Mouse (Mus musculus): ENCODE data around the gene 0610040J01Rik. TPM values are rescaled to one million over a fixed set of nuclear protein-coding genes. Genes with fewer than 3 reads are reported as not detected.
"Not testable (repeated sequence)": the region's sequence is repeated elsewhere in the genome, so short reads cannot be mapped to it uniquely, and the experiment has no call there.

The 0610040J01Rik gene
- polyA plus RNA-seq, 1 experiment from 2014 or later, result 11.8 TPM

DNA sequence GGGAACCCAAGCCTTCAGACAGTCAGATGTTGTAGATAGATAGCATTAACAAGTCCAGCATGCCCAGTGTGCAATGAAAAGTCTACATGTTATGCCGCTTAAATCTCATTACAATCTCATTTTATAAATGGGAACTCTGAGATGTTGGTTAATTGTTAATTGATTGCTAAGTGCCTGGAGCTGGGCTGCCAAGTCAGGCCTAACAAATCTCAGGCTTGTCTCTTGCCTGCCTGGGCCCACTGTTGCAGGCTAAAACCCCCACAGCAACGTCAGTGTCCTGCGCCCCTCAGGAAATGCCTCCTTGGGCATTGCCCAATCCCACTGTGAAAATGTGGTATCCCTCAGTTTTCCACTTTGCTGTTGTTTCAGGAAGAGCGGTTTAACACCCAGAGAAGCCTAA, 63.9 kb downstream of the 0610040J01Rik start:
- Histone ChIP-seq H3K4me1 (replicated peaks; ENCODE audit: control insufficient read depth, insufficient read depth, low read length) (no peaks in the 10 kb centered on the region), H3K9ac (ENCODE audit: low read depth, low read length) (no peak overlapping the region), H3K4me2 (no peak overlapping the region), H3K27ac (ENCODE audit: low read depth, low read length) (no peak overlapping the region), H3K9me3 (ENCODE audit: control insufficient read depth, low read length) (no peaks in the 10 kb centered on the region), H3K27me3 (replicated peaks; ENCODE audit: control insufficient read depth, insufficient read depth, low read length) (no peaks in the 10 kb centered on the region), H3K36me3 (ENCODE audit: control insufficient read depth, insufficient read depth, low read length) (no peaks in the 10 kb centered on the region), H3K4me3 (ENCODE audit: low read depth, low read length) (no peak overlapping the region)
- ATAC-seq (replicated peaks; ENCODE audit: low FRiP score) (no peak), DNase-seq (ENCODE audit: low spot score) (no peak)
- WGBS, result 86% methylated on average over 4 of the region's 4 CpGs

- no peaks in the 10 kb centered on the region for H3K4me1 ChIP-seq (replicated peaks; ENCODE audit: control insufficient read depth, insufficient read depth, low read length)
- no peak overlapping the region for H3K9ac ChIP-seq (ENCODE audit: low read depth, low read length)
- no peaks in the 10 kb centered on the region for H3K36me3 ChIP-seq (ENCODE audit: control insufficient read depth, insufficient read depth, low read length)
- H3K9me3 ChIP-seq (ENCODE audit: control insufficient read depth, low read length), result no peaks in the 10 kb centered on the region
- no peak for ATAC-seq (replicated peaks; ENCODE audit: low FRiP score)
- H3K27ac ChIP-seq (ENCODE audit: low read depth, low read length), result no peak overlapping the region
- DNase-seq (ENCODE audit: low spot score), result no peak
- WGBS, result 80% methylated on average over 10 of the region's 10 CpGs
- no peak overlapping the region for H3K4me3 ChIP-seq (ENCODE audit: low read depth, low read length)
- no peaks in the 10 kb centered on the region for H3K27me3 ChIP-seq (replicated peaks; ENCODE audit: control insufficient read depth, insufficient read depth, low read length)
- H3K4me2 ChIP-seq, result no peak overlapping the region
Measured at GRCm38 (mm10) chr5:63879026-63879425, 66.9 kb downstream of the 0610040J01Rik start.

DNA sequence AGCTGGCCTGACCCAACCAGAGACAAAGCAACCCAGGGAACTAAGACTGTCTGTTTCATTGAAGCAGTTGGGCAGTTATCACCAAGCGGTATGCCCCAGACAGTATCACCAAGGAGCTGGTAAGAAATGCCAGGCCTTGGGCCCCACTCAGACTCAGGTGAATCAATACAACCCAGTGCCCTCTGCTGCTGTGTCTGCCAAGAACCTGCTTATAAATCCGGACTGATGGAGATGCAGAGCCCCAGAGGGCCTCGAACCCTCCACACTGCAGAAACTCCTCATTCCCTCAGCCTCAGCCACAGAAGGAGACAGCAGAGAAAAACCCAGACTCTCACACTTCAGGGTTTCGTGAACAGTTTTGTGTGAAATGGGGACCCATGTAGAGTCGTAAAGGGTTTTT, 74.1 kb downstream of the 0610040J01Rik start:
- Histone ChIP-seq H3K4me3 (ENCODE audit: low read depth, low read length) (no peak overlapping the region), H3K9me3 (ENCODE audit: control insufficient read depth, low read length) (no peaks in the 10 kb centered on the region), H3K4me1 (replicated peaks; ENCODE audit: control insufficient read depth, insufficient read depth, low read length) (no peaks in the 10 kb centered on the region), H3K36me3 (ENCODE audit: control insufficient read depth, insufficient read depth, low read length) (no peaks in the 10 kb centered on the region), H3K9ac (ENCODE audit: low read depth, low read length) (no peak overlapping the region), H3K4me2 (no peak overlapping the region), H3K27me3 (replicated peaks; ENCODE audit: control insufficient read depth, insufficient read depth, low read length) (no peaks in the 10 kb centered on the region), H3K27ac (ENCODE audit: low read depth, low read length) (no peak overlapping the region)
- DNase-seq (ENCODE audit: low spot score), result no peak
- no peak for ATAC-seq (replicated peaks; ENCODE audit: low FRiP score)
- 84% methylated on average over 5 of the region's 5 CpGs for WGBS

GRCm38 (mm10) chr5:63886709-63887108, 74.5 kb downstream of the 0610040J01Rik start:
- ATAC-seq (replicated peaks; ENCODE audit: low FRiP score) (no peak), DNase-seq (ENCODE audit: low spot score) (no peak)
- no peaks in the 10 kb centered on the region for H3K4me1 ChIP-seq (replicated peaks; ENCODE audit: control insufficient read depth, insufficient read depth, low read length)
- H3K27ac ChIP-seq (ENCODE audit: low read depth, low read length), result no peak overlapping the region
- H3K27me3 ChIP-seq (replicated peaks; ENCODE audit: control insufficient read depth, insufficient read depth, low read length), result no peaks in the 10 kb centered on the region
- no peaks in the 10 kb centered on the region for H3K36me3 ChIP-seq (ENCODE audit: control insufficient read depth, insufficient read depth, low read length)
- no peaks in the 10 kb centered on the region for H3K9me3 ChIP-seq (ENCODE audit: control insufficient read depth, low read length)
- H3K4me3 ChIP-seq (ENCODE audit: low read depth, low read length), result no peak overlapping the region
- H3K4me2 ChIP-seq, result no peak overlapping the region
- H3K9ac ChIP-seq (ENCODE audit: low read depth, low read length), result no peak overlapping the region
- 27% methylated on average over 6 of the region's 6 CpGs for WGBS

DNA sequence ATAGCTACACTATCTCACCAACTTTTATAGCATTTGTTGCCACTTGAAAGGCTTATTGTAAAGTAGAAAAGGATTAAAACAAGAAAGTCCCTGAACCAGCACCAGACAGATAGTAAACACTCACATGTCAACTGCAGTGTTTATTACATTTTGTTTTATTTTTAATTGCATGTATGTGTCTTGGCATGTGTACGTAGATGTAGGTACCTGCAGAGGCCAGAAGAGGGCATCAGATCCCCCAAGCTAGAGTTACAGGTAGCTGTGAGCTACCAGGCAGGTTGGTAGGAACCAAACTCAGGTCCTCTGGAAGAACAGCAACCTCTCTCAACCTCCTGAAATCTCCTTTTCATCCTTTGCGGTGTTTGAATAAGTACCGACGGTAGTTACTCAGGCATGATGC, 74.9 kb downstream of the 0610040J01Rik start:
- Histone ChIP-seq H3K27ac (ENCODE audit: low read depth, low read length) (no peak overlapping the region), H3K27me3 (replicated peaks; ENCODE audit: control insufficient read depth, insufficient read depth, low read length) (no peaks in the 10 kb centered on the region), H3K36me3 (ENCODE audit: control insufficient read depth, insufficient read depth, low read length) (no peaks in the 10 kb centered on the region), H3K9me3 (ENCODE audit: control insufficient read depth, low read length) (no peaks in the 10 kb centered on the region), H3K4me2 (no peak overlapping the region), H3K4me3 (ENCODE audit: low read depth, low read length) (no peak overlapping the region), H3K4me1 (replicated peaks; ENCODE audit: control insufficient read depth, insufficient read depth, low read length) (no peaks in the 10 kb centered on the region), H3K9ac (ENCODE audit: low read depth, low read length) (no peak overlapping the region)
- ATAC-seq (replicated peaks; ENCODE audit: low FRiP score) (no peak), DNase-seq (ENCODE audit: low spot score) (no peak)
- WGBS, result 94% methylated on average over 4 of the region's 4 CpGs

DNA sequence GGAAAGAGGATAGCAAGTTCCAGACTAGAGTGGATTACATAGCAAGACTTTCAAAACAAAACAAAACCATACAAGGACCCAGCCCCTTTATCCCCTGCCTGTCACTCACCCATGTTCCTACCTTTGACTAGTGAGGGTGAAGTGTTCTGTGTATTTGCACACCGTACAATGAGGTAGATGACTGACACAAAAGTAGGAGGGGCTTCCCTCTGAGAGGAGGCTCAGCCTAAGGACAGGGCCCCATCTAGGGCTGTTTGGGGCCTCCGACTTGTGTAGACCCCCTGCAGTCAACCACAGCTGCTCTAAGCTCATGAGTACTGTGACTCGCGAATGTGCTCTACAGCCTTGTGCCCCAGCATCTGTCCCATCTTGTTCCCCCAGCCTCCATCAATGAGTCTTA, 79.1 kb downstream of the 0610040J01Rik start:
- H3K27me3 ChIP-seq (replicated peaks; ENCODE audit: control insufficient read depth, insufficient read depth, low read length), result no peaks in the 10 kb centered on the region
- no peak overlapping the region for H3K9ac ChIP-seq (ENCODE audit: low read depth, low read length)
- no peak overlapping the region for H3K4me3 ChIP-seq (ENCODE audit: low read depth, low read length)
- H3K27ac ChIP-seq (ENCODE audit: low read depth, low read length), result no peak overlapping the region
- H3K4me1 ChIP-seq (replicated peaks; ENCODE audit: control insufficient read depth, insufficient read depth, low read length), result no peaks in the 10 kb centered on the region; the same call in 1 of the 2 replicates
- H3K4me2 ChIP-seq, result no peak overlapping the region
- WGBS, result 82% methylated on average over 4 of the region's 4 CpGs
- H3K36me3 ChIP-seq (ENCODE audit: control insufficient read depth, insufficient read depth, low read length), result no peaks in the 10 kb centered on the region
- H3K9me3 ChIP-seq (ENCODE audit: control insufficient read depth, low read length), result no peaks in the 10 kb centered on the region
- ATAC-seq (replicated peaks; ENCODE audit: low FRiP score), result no peak
- DNase-seq (ENCODE audit: low spot score), result no peak

DNA sequence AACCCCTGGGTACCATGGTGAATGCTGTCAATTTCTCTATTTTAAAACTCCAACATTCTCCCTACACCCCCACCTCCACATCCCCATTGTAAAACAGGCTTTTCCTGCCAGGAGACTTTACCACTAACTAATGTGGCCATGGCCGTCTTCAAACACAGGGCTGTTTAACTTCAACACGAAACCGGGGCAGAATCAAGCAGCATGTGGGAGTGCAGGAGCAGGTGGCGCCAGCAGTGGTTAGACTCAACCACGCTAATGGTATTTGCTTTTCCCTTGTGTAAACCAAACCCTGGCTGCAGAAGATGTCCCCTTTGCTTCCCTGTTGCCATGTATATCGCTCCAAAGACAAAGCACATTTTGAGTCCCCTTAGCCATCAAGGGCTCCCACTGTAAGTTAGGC, 79.7 kb downstream of the 0610040J01Rik start:
- no peaks in the 10 kb centered on the region for H3K27me3 ChIP-seq (replicated peaks; ENCODE audit: control insufficient read depth, insufficient read depth, low read length)
- no peak overlapping the region for H3K4me3 ChIP-seq (ENCODE audit: low read depth, low read length)
- DNase-seq (ENCODE audit: low spot score), result no peak
- H3K9ac ChIP-seq (ENCODE audit: low read depth, low read length), result no peak overlapping the region
- no peak for ATAC-seq (replicated peaks; ENCODE audit: low FRiP score)
- WGBS, result 72% methylated on average over 6 of the region's 6 CpGs
- no peak overlapping the region for H3K4me2 ChIP-seq
- no peaks in the 10 kb centered on the region for H3K9me3 ChIP-seq (ENCODE audit: control insufficient read depth, low read length)
- no peak overlapping the region for H3K27ac ChIP-seq (ENCODE audit: low read depth, low read length)
- no peaks in the 10 kb centered on the region; the same call in 1 of the 2 replicates for H3K4me1 ChIP-seq (replicated peaks; ENCODE audit: control insufficient read depth, insufficient read depth, low read length)
- H3K36me3 ChIP-seq (ENCODE audit: control insufficient read depth, insufficient read depth, low read length), result no peaks in the 10 kb centered on the region

- not testable (repeated sequence) for H3K4me1 ChIP-seq (replicated peaks; ENCODE audit: control insufficient read depth, insufficient read depth, low read length); ATAC-seq (replicated peaks; ENCODE audit: low FRiP score)
- WGBS, result 86% methylated on average over 5 of the region's 5 CpGs
Measured at GRCm38 (mm10) chr5:63897001-63897819, 85.0 kb downstream of the 0610040J01Rik start.

GRCm38 (mm10) chr5:63897820-63898110, 85.6 kb downstream of the 0610040J01Rik start:
- Histone ChIP-seq H3K36me3 (ENCODE audit: control insufficient read depth, insufficient read depth, low read length) (no peaks in the 10 kb centered on the region), H3K4me1 (replicated peaks; ENCODE audit: control insufficient read depth, insufficient read depth, low read length) (no peaks in the 10 kb centered on the region), H3K27me3 (replicated peaks; ENCODE audit: control insufficient read depth, insufficient read depth, low read length) (no peaks in the 10 kb centered on the region), H3K9me3 (ENCODE audit: control insufficient read depth, low read length) (no peaks in the 10 kb centered on the region), H3K4me3 (ENCODE audit: low read depth, low read length) (no peak overlapping the region), H3K9ac (ENCODE audit: low read depth, low read length) (no peak overlapping the region), H3K27ac (ENCODE audit: low read depth, low read length) (no peak overlapping the region), H3K4me2 (no peak overlapping the region)
- WGBS, result 80% methylated on average over 3 of the region's 3 CpGs
- ATAC-seq (replicated peaks; ENCODE audit: low FRiP score) (no peak), DNase-seq (ENCODE audit: low spot score) (no peak)

More at GRCm38 (mm10) chr5:63897001-63897819, 85.0 kb downstream of the 0610040J01Rik start:
- H3K27me3 ChIP-seq (replicated peaks; ENCODE audit: control insufficient read depth, insufficient read depth, low read length); DNase-seq (ENCODE audit: low spot score); H3K27ac ChIP-seq (ENCODE audit: low read depth, low read length); H3K4me3 ChIP-seq (ENCODE audit: low read depth, low read length); H3K9me3 ChIP-seq (ENCODE audit: control insufficient read depth, low read length); H3K4me2 ChIP-seq; H3K9ac ChIP-seq (ENCODE audit: low read depth, low read length); H3K36me3 ChIP-seq (ENCODE audit: control insufficient read depth, insufficient read depth, low read length): not testable (repeated sequence)

Measured in liver, embryonic 11.5 days (tissue).